Mouse (Mus musculus): ENCODE measurements at regions not wholly inside any gene's neighbourhood (a gene's known extent, or its start where the extent isn't known, plus 50 kb on each side); places are given as distances from the start of the nearest gene placed in this dataset.

DNA sequence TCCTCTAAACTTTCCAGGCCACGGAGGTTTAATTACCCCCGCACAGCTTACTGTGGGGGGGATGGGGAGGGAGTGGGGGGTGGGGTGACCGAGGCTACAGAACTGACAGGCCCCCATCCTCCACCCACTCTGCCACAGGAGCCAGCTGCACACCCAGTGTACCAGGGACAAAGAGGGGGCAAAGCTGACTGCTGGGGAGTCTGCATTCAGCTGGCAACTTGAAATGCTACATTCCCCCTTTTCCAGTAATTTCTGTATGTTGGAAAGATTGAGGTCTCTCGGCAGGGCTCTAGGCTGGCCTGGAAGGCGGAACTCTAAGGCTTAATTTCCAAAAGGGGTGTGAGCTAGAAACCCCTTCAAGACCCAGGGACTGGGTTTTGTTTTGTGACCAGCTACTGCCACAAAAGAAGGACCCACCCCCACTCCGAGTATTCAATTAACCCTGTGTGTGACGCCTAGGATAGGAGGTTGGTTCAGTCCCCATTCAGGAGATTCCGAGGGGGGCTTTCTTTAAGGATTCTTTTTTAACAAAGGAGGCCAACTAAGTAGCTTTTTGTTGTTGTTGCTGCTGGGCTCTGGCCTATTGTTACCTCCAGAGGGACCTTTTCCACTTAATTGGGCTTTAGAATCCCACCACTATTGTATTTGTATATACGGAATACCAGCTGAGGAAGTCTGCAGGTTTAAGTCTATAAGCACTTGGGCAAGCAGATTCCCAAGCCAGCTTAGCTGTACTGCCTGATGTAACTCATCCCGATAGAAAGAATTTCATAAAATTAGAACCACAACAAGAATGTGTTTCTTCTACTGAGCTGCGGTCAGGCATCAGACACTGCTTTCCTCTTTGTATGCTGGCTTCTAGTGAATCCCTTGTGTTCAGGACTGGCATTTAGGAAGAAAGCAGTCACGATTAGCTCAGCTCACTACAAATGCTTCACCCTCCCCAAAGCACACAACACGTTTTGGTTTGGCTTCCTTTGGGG lies 191.2 kb downstream of the Sox11 start:
- DNase-seq: no peak
- intact Hi-C loops (cut with DNase I): no loop called here

DNA sequence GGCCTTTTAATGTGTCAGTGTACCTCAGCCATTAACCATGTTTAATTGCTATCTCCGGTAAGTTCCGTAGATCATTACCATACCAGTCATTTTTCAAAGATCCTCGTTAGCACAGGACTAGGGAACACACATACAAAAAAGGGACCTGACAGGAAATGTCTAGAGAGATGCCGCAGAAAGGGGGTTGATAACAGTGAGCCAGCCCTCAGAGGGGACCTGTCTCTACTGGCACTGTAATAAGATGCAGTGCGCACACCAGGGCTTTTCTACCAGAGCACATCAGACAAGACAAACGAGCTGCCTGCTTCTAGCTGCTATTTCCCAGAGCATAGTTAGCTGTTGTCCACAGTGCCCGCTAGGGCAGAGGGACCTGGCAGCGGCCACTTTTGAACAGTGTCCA lies 199.1 kb downstream of the Sox11 start:
- intact Hi-C loops (cut with DNase I): no loop called here

DNA sequence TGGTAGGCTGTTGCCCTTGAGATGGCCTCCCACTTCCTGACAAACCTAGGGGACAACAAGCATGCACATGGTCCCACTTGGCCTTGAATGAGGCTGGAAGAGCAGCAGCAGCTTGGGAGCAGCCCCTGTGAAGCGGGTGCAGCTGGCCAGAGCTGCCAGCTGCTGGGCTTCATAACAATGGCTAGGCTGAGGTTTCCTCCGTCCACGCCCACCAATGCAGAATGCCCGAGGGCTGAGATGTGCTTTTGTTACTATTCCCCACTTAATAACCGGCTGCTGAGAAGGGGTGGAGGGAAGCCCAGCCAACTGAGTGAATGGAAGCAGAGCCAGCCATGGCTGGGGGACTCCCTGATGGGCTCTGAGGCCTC lies 202.1 kb downstream of the Sox11 start:
- intact Hi-C loops (cut with DNase I): no loop called here
- DNase-seq: peak in 1 of 2 experiments; percentile 6

More for the DNA sequence above, 199.1 kb downstream of the Sox11 start:
- no peak for DNase-seq

DNA sequence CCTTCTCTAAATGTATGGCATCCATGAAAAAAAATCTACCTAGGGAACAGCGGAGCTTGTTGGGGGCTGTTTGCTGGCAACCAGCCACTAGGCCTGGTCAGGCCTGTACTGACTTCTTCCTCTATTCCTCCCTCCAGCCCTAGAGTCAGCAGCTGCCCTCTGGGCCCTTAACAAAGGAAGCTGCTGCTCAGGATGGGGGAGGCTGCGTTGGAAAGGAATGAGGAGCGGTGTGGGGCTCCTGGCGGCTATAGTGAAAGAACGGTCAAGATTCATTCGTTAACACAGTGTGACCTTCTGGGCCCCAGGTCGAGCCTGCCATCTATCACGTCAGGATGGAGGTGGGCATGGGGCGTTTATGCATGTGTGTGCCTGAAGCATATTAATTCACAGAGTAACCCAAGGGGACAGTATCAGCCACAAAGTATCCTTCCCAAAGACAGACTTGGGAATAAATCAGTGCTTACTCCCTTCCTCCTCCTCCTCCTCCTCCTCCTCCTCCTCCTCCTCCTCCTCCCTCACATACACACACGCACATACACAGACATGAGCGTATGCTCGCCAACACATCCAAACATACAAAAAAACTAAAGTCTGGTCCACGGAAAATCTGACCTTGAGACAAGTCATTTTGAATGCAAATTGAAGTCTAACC lies 202.6 kb downstream of the Sox11 start:
- intact Hi-C loops (cut with DNase I): no loop called here
- DNase-seq: no peak

DNA sequence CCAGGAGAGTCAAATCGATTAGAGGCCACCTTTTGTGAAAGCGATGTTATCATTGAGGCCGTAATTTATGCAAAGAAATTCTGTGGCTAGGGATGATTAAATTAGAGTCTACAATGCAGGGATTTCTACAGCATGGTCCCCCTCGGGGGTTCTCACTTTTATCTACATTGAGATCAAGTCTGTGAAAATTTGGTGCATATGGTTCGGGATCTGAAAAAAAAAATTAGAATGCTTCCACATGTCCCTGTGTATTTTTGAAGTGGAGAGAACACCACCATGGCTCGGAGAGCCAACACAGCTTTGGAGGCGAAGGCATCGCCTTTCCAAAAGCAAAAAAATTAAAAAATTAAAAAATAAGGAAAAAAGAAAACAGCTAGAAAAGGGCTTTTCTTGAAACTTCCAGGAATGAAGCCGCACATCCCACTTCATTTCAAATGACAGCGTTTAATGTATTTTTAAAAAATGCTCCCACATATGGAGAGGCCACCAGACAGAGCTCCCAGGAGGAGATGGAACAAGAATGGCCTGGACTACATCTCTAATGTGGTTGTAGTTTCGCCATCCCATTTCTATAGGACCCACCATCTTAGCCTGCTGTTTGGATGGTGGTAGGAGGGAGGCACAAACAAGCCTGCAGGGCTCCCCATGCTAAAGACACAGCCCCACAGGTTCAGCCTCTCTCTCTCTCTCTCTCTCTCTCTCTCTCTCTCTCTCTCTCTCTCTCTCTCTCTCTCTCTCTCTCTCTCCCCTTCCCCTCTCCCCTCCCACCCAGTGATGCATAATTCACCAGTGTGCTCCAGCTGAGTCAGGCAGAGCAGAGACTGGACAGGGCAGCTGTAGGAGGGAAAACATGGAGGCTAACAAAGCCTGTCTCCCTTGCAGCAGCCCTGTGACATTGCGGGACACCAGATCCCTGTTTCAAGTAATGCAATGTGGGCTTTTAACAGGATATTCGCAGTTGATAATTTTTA lies 203.4 kb downstream of the Sox11 start:
- intact Hi-C loops (cut with DNase I): no loop called here
- DNase-seq: no peak

DNA sequence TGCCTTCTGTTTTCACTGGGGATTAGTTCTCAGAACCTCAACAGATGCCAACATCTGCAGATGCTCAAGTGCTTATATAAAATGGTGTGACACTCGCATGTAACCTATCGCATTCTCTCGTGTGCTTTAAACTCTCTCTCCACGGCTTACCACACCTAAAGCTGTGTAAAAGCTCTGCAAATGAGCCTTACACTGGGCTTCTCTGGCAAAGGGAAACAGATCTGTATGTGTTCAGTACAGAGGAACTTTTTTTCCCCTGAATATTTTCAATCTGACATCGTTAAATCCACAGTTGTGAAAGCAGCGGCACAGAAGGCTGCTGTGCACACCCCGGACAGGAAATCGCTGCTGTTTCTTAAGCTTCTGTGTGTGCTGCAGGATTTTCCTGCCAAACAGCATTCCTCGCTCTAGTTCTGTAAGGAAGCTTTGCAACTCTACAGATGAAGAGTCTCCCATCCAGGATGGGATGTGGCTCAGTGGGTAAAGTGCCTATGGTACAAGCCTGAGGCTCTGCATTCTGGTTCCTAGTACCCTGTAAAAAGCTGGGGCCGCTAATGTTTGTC lies 206.3 kb downstream of the Sox11 start:
- DNase-seq: peak; percentile 30 to 34
- intact Hi-C loops (cut with DNase I): no loop called here

DNA sequence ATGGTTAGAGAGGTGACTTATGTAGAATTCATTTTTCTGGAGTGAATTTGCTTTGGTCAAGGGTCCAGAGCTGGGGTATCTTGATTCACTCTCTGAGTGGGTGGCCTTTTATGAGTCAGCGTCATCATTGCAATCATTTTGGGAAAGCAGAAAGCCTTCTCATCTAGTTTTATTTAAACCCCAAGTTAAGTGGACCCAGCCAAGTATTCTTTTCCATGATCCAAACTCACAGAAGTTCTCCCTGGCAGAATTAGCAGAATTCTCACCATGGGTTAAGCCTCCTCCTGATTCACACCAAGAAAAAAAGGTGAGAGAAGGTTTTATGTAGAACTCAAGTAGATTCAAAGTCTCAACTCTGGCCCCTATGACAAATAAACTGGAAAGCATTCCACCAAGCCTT lies 211.8 kb downstream of the Sox11 start:
- no peak for DNase-seq
- intact Hi-C loops (cut with DNase I): no loop called here

DNA sequence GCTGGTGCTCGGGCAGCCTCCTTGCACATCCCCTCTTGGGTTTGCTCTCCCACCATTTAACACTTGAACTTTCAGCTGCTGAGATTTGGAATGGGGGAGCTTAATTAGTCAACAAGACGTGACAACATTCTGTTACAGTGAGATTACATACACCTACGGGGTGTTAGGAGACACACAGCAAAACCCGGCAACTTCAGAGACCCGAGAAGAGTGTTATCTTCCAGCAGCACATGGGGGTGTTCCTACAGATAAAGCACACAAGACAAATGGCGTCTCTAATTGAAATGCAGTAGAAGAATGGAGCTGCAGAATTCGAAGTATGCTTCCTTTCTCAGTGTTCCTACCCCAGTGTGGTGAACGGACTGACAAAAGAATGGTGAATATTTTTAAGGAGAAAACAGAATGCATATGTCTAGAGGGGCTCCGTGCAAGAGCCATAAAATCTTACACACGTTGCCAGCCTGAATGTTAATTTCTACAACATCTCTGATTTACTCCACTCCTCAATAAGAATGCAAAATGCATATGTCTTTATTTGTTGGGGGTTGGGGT lies 215.2 kb downstream of the Sox11 start:
- DNase-seq: no peak
- intact Hi-C loops (cut with DNase I): no loop called here

DNA sequence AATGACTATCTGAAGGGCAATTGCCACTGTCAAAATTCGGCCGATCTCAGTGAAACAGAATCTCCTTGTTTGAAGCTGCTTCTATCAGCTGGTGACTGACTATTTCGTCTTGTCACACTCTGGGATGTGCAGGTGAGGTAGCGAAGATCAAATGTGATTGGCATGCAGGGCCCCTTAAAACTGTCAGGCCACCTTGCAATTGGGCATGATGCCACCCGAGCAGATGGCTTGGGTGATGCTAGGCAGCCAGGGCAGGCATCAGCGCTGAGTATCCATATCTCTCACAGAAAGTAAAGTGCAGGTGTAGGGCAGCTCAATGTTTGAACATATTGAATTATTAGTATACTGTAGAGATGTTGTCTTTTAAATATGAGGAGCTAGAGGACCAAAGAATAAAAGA lies 223.8 kb downstream of the Sox11 start:
- no peak for DNase-seq
- intact Hi-C loops (cut with DNase I): no loop called here

DNA sequence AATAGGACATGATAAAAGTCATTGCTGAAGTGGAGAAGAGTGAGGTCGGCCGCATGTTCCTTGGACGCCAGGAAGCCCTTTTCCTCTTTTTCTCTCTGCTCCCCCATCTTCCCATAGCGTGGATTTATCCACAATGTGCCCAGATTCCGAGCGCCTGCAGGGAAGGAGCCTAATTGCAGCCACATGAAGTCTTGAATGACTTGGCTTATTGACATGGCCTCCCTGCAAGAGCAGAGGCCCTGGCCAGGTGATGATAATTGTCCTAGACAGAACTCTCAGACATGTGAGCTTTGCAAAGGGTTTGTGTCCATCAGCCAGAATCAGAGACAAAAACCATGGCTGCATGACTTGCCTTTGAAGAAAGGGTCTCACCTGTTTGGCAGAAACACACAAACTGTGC lies 227.0 kb downstream of the Sox11 start:
- intact Hi-C loops (cut with DNase I): no loop called here
- DNase-seq: no peak

DNA sequence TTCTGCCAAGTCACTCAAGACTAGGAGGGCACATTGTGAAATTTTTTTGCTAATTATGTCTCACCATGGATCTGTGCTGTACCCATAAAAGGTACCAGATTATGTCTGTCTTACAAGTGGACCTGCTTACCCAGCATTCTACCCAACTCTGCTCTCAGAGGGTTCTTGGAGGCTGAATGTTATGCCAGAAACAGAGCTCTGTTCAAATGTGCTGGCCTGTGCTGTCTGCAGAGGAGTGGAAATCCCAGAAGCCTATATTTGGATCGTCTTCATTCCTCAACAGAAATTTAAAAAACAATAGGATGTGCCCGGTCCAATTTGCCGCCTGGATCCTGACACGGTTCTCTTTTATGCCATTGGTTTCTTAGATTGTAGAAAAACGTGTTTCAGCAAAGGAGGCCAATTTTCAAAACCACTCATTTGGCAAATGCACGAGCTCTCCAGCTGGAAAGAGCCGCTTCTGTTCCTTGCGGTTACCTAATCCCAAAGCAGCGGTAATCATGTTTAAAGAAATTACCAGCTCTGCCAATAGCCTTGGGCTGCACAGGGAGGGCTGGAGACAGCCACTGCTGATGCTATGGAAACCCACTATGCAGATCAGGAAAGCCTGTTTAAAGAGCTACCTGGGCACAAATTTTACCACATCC lies 237.3 kb downstream of the Sox11 start:
- DNase-seq: peak; percentile 1 to 8
- intact Hi-C loops (cut with DNase I): no loop called here

DNA sequence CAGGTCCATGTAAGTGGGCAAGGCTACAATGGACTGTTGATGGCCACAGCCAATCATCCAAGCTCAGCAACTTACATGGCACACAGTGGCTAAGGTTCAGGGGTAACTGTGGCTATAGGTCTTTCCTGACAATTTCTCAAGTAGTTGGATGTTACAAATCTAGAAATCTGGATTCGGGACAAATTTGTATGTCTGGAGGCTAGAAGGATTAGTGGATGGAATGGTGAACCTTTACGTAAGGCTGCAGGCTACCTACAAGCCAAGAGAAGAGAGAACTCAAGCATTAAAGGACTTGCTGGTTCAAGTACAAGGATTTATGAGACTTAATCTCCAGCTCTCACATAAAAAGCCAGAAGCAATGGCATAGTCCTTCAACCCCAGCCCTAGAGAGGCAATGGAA lies 239.4 kb downstream of the Sox11 start:
- intact Hi-C loops (cut with DNase I): no loop called here
- no peak for DNase-seq

DNA sequence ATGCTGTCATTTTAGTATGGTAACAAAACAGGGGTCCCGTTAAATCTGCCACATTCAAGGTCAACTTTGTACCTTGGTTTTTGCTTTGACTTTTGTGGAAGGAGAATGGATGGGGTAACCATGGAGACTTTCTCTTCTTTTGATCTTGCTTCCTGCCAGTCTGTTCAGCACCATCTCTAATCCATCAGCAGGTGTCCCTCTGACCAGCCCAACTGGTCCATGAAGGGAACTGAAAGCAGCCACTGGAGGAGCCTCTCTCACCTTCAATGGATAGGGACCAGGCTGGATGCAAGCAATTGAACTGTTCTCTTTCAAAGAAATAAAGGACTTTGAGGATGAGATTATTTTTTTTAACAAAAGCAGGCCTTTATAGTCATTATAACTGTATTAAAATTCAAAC lies 253.2 kb downstream of the Sox11 start:
- no peak for DNase-seq
- intact Hi-C loops (cut with DNase I): no loop called here

DNA sequence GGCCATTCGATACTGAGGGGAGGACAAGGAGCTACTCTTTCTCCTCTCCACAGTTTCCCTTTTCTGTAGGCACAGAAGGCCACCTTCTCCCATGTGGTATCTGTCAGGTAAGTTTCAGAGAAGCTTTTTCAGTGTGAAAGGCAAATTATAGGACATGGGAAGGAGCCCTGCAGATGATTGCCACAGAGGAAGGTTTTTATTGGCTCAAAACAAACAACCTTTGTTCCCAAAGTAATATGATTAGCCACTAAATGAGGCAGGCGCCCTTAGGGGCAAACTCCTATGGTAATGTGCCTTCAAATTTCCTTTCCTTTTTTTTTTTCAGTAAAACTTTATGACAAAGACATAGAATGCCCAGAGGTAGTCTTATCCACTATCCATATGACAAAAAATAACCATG lies 256.5 kb downstream of the Sox11 start:
- intact Hi-C loops (cut with DNase I): no loop called here
- DNase-seq: no peak

DNA sequence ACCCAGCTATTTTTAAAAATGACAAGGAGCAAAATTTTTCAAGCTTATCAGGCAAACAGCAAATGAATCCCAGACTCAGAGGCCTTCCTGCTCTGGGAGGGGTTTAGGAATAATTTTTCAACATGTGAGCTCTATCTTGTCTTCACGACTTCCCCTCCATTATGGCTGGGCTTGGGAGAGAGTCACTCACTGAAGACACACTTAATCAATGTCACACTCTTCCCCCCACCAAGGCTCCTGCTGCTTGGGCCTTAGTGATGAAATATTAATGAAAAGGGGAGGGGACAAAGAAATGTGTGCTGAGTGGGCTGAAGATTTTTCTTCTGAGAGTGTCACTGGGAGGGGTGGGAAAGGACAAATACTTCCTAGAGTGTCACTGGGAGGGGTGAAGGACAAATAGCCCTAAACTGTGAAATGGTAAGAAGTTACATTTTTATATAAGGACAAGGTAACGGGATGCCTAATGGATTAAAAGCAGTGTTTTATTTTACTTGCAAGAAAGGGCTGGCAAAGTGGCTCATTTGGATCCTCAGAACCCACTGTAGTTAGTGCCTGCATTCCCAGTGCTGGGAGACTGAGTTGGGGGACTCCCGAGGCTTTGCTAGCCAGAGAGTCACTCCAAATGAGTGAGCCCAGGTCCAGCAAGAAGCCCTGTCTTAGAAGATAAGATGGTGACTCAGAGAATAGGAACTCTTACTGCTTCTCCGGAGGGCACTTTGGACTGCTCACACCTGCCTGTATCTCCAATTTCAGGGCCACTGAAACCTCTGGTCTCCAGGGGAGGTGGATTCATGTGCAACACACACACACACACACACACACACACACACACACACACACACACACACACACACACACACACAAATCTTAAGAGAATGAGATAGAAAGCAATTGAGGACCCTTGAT lies 258.5 kb downstream of the Sox11 start:
- no peak for DNase-seq
- intact Hi-C loops (cut with DNase I): no loop called here

DNA sequence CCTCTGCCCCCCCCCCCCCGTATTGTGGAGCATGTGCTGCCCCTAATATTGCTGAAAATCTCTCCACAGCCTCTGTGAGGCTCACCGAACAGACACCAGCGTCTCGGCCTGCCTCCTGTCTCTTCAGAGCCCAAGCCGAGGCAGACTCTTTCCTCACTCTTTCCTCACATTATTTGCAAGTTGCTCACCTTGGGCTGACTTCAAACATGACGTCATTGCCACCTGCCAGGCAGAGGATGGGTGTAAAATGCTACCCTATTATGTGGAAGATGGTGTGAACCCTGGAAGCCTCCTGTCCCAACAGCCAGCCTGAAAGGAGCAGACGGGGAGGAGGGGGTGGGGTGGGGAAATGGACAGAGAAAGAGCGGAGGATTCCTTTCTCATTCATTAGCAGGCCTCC lies 259.3 kb downstream of the Sox11 start:
- DNase-seq: no peak
- intact Hi-C loops (cut with DNase I): no loop called here

DNA sequence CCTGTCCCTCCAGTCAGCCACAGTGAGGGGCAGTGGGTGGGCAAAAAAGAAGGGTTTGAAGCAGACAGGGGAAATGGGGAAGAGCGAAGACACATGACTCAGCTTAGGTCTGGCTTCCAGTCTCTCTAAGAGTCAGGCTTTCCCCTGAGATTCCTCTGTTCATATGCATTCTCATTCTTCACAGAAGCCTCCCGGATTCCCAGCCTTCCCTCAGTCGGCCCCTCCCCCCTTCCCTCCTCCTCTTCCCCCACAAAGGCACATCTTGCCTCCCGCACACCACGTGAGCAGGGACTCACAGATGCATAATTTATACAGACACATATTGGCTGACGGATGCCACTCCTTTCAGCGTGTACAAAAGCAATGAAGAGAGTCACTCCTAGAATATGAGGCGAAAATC lies 259.8 kb downstream of the Sox11 start:
- intact Hi-C loops (cut with DNase I): no loop called here
- peak in 1 of 2 experiments; percentile 13 for DNase-seq

DNA sequence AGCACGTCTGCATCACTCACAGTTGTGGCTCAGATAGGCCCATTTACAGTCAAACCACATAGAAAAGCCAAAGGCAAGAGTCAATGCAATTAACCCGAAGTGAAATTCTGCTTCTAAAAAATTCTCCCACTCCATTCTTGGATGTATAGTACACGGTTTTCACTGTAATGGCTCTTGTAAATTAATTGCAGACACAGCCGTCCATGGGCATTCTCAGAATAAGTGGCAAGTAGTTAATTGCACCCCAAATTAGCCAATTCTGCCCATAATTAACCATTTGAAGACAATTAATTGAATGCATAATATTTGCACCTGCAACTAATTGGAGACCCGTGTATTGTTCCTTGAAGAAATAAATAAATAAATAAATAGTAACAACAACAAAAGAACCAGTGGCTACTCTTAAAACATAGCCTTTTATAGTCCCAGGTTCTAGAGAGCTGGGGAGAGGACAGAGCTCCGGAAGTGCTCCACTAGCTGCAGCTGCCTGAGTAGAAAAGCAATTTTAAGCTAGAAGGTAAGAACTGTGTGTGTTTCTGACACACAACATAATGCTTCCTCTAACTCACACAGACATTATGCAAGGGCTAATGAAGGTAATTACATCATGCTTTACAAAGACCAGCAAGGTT lies 266.2 kb downstream of the Sox11 start:
- DNase-seq: no peak
- intact Hi-C loops (cut with DNase I): no loop called here
